Mouse (Mus musculus) forelimb bud, embryonic 11.5 days (tissue): Measurements from ENCODE around the gene Gm20388.
"Not testable (repeated sequence)": the region's sequence is repeated elsewhere in the genome, so short reads cannot be mapped to it uniquely, and the experiment has no call there.

ENCODE experiments used
- DNase-seq: peaks from one replicate; pipeline ENCODE4 v3.0.0-alpha.2; 2012; ENCODE audit warnings: low read depth, low spot score

Gm20388 gene

DNA sequence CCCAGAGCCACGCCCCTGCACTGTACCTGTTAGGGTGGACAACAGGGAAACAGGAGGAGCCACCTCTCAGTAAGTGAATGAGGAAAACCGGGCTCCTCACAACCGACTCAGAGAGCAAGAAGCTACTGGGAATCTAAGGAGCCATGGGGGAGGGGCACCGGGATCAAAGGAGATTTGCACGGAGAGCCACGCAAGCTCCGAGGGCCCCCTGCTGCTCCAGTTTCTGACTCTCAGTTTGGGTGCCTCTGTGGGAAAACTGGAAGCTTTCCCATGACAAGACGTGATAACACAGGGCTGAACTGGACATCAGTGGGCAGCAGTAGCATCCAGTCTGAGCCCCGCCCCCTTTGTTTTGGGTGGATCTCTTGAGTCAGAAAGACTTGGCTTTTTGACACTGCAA lies 1489.9 kb downstream of the Gm20388 start:
- no peak for DNase-seq

DNA sequence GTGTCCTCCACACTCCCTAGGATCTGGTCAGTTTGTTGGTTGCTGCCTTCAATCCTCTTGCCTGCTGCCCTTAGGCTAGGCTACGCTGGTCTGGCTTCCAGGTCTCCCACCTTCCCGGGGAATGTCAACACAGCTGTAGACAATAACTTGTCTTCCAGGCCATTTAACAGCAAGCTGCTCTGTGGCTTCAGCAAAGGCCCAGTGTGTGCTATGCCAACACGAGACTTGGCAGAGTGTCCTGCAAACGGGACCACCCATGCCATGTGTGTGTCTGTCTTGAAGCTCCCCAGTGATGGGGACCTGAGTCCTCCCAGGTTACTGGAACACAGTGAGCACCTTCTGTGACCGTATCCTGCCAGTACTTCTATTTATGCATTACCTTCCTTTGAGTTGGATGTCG lies 1493.2 kb downstream of the Gm20388 start:
- DNase-seq: no peak

DNA sequence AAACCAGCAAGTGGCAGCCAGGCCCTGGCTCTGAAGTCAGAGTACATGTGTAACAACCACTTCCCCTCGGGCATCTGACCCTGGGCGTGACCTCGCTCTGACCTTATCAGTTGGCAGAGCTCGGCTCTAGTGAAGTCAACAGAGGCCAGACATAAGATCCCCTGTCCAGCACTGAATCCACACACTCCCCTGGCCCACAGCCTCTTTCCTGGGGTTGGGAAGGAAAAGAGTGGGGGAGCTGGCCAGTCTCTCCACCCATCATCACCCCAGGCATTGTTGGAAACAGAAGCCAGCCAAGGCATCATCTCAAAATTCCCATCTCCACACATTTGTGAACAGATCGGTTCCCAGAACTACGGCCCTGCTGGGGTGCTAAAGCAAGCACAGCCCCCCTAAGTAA lies 1507.4 kb downstream of the Gm20388 start:
- no peak for DNase-seq

DNA sequence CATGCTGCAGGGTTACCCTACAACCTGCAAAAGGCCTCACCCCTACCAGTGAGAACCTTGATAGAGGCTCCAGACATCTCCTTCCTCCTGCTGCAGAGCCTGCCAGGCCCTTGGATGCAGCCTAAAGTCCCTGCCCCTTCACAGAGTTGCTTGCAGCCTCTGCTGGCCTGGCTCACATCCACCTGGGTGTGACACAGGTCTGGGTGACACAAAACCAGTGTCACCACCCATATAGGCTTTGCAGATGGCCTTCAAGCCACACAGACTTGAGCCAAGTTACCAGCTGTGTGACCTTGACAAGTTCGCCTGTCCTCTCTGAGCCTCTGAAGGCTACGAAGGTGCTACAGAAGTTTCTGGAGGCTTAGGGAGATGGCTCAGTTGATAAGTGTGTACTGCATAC lies 1508.9 kb downstream of the Gm20388 start:
- no peak for DNase-seq

DNA sequence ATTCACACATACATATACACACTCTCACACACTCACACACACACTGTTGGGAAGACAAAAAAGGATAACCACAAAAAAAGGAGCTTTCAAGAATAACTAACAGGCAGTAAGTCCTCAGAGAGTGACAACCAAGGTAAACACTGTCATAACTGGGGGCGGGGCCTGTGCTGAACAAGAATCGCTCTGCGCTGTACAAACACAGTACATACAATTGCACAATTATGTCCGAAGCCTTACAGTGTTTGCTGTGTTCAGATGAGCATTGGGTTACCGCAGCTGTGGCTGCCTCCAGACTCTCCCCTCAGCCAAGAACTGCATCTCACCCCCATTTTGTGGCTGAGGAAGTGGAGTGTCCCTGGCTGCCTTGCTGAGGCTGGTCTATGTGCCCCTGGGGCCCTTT lies 1510.4 kb downstream of the Gm20388 start:
- no peak for DNase-seq

DNA sequence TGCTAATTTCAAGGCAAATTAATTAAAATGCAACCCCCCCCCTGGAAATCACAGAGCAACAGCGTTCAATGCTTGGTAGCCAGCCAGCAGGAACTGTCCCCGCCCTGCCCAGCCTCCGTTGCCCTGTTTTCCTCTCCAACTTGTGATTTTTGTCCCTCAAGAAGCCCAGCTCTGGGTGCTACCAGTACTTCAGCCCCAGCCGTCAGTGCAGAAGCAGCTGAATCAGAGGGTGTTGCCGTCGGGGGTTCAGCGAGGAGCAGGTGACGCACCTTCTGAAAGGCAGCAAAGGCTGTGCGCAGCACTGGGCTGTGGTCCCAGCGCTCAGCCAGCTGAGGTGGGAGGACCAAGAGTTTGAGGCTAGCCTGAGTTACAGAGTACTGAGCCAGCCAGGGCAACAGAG lies 1513.4 kb downstream of the Gm20388 start:
- no peak for DNase-seq

DNA sequence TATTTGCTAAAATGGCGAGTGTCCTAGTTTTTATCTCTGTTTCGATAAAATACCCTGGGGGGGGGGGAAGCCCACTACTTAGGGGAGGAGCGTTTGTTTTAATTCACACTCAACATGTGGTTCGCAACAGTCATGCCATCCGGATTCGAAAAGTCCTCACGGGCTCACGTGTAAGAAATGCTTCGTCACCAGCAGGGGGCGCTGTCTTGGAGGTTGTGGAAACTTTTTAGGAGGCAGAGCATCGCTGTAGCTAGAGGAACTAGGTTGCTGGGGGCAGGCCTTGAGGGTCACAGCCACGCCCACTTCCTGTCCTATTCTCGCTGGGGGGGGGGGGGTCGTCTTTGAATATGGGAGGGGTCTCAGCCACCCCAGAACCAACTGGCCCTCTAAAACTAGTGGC lies 1514.0 kb downstream of the Gm20388 start:
- DNase-seq: no peak

DNA sequence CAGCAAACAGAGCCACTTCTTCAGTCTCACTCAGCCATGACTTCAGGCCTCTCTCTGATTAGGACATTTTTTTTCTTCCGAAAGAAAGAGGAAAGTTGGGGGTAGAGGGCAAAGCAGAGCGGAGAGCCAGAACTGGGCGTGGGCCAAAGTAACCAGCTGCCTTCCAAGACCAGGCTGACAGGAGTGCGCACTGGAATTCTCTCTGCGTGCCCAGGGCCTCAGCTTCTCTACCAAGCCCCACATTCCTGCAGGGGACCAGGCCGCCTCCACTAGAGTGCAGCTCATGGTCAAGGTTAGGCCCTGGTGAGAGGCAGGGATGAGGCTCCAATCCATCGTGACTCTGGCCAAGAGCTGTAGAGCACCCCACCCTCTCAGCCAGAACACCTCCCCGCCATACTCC lies 1520.9 kb downstream of the Gm20388 start:
- no peak for DNase-seq

DNA sequence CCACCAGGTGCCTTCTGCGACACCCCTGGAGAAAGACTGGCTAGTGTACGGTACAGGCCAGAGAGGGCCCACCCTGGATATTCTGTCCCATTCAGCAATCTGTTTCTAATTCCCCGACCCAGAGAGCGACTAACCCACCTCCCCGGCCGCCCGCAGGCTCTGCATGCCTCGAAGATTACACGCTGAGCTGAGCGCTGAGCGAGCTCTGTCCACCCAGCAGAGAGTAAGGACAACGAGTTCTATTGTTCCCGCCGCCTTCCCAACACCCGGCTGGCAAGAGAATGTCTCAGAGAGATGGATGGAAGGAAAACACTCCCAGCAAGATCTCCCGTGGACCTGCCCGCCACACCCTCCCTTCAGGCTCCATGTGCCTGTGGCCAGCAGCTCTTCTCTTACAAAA lies 1522.8 kb downstream of the Gm20388 start:
- DNase-seq: peak; percentile 49

DNA sequence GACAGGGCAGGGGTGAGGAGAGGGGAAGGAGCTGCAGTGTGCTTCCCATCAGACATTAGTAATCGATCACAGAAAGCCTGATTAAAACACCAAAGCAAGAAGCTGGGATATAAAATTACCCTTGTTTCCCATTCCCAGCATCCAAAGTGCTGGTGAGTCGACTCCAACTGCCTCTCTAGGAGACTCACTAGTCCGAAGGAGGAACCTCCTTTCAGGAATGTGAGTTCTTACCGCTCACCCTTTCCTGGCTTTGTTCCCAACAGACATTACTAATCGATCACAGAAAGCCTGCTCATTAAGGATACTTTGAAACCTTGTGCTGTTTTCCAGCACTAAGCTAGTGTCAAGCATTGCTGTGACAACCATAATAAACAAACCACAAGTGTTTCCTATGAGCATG lies 1526.0 kb downstream of the Gm20388 start:
- peak; percentile 70 for DNase-seq

DNA sequence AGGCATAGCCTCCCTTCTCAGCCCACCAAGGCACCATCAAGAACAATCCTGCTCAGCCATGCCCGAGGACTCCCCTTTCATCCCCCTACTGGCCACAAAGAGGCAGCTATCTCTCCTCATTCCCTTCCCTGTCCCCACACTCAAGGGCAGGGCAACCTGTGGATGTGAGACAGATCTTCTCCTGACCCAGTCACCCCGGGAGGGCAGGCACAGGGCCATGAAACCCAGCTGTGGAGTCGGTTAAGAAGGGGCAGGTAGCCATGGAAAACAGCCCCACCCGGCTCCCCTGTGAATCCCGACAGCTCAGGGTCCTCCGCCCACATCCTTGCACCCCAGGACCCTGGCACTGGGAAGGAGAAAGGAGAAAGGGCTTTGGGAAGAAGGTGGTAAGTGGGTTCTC lies 1526.9 kb downstream of the Gm20388 start:
- DNase-seq: no peak

DNA sequence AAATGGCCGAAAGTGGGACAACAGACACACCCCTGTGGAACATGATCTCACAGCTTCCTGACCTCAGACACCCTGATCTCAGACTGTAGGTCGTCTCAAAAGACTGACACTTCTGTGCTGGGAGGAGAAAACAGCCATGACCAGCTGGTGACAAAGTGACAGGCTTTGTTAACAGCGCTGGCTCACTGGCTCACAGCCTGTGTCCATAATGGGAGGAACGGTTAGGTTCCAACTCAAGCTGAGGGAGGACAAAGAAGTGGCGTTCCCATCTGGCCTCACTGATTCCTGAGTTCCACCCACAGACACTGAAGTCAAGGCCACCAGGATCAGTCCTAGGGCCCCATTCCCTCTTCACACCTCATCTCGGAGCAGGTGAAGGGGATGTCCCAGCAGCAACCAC lies 1527.5 kb downstream of the Gm20388 start:
- no peak for DNase-seq

DNA sequence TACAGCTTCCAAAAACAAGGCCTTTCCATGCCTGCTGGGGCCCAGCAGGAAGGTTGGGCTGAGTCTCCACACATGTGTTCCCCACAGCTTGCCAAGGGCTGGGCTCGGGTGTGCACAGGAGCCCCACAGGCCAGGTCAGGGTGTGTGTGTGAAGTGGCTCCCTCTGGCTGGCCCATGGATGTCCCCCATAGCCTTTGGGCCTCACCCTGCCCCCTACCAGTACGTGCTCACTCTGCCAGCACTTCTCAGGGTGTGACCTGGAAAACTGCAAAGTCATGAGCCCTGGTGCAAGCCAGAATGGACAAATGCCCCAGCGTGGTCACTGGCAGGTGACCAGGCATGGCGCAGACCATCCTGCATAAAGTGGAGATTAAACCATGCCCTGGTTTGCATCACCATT lies 1528.7 kb downstream of the Gm20388 start:
- DNase-seq: no peak

DNA sequence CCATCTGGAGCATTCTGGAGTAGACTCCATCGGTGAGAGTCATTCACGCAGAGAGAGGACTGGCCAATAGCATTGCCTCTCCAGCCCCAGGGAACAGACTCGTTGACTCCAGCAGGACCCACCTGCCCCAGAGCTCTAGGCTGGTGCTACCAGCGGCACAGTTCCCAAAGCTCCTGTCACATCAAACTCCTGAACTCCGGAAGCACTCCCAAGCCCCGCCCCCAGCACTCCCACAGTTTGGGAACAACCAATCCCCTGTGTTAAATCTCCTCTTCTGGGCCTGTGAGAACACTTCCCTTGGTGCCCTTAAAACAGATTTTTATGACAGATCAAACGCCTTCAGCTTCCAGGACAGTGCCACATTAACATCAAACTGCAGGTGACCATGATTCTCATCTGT lies 1532.7 kb downstream of the Gm20388 start:
- no peak for DNase-seq

DNA sequence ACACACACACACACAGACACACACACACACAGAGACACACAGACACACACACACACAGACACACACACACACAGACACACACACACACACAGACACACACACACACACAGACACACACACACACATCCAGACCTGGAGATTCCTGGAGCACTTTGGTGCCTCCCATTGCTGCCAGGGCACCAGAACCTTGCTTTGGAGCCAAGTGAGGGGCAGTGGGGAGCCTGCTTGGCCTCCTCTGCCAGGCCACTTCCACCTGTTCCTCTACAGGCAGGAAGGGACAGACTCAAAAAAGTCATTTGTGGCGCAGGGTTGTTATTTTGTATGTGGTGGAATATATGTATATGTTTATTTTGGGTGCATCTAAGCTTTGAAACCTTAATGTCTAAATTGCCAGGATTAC lies 1533.9 kb downstream of the Gm20388 start:
- DNase-seq: not testable (repeated sequence)

DNA sequence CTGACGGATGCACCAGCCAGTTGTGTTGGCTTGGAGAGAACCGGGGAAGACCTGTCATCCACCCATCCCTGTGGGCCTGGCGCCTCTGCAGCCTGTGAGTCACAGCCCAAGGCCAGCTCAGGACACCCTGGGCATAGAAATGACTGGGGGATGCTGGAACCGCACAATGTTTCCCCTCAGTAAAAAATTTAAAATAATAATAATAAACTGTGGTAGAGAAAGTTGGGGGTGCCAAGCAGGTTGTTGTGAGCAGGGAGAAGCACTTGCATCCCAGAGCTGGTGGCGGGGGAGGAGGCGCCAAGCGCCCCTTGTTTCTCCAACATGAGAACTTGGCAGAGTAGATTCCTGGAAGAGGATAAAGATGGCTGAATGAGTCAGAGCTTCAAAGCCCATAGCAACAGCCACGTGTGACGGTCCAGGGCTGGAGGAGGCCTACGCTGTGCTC lies 1534.4 kb downstream of the Gm20388 start:
- DNase-seq: no peak

DNA sequence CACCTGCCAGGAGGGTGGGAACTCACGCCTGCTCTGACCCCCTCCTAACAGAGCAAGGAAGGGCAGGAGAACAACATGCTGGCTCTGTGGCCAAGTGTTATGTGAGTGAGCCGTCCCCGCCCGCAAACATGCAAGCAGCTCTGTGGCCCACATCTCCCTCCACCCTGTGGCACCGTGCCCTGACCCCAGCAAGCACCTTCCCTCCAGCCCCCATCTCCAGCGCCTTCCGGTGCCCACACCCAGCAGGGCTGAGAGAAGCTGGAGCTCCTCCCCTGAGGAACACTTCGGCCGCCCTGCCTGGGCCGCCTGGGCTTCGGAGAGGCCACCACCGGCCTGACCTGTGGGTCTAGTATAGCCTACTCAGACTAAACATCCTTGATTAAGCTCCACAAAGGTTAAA lies 1535.5 kb downstream of the Gm20388 start:
- DNase-seq: no peak

DNA sequence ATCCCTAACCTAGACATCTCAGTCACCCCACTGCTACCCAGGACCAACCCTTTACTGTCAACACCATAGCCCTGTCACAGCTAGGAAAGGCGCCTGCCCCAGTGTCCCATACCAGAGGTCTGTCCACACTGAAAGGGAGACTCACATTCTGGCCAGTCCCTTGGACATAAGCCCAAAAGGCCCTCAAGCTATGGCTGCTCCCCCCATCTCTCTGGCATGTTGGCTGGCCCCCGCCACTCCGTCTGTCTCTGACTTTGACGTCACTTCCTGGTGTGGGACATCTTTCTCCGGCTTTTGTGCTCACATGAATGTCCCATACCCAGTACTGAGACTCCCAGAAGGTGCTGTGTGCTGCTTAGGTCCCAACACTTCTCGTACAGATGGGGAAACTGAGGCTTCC lies 1536.2 kb downstream of the Gm20388 start:
- no peak for DNase-seq

DNA sequence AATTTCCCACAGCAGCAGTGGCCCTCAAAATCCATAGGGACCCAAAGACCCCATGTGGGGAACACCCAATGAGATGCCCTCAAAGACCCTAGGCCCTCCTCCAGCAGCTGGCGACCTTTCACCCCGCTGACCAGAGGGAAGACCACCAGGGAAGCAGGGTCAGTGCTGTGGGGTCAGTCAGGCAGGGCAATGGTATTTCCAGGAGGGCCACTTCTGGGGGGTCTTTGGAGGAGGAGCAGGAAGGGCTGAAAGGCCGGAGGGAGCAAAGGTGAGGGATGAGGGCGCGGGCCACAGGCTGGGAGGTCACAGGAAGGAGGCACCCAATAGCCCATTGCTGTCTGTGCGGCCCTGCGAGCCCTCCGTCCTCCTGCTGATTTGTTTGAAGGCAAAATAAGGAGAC lies 1539.6 kb downstream of the Gm20388 start:
- DNase-seq: no peak

DNA sequence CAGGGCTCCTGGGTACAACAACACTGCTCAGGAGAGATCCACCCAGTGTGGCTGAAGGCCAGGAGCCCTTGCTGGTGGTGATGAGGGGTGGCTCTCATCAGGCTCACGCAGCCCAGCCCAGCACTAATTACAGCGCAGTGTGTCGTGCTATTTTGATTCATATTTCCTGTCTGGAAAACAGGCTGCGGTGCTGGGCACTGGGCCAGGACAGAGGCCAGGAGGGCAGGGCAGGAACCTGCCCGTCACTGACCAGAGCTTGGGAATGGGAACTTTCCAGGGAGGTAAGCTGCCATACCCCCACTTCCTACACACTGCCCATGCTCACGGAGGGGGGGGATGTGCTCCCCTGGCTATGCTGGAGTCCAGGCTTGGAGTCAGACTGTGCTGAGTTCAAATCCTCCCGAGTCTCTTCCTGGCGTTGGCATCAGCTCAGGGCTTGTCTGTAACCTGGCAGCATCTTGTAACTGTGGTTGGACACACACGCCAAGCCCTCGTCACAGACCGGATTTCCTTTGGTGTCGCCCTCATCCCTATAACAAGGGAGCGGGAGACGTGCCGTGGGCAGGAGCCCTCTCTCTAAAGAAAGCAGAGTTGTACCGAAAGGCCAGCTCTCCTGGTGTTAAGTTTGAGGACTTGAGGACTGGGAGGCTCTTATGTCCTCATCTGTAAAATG lies 1540.9 kb downstream of the Gm20388 start:
- no peak for DNase-seq

DNA sequence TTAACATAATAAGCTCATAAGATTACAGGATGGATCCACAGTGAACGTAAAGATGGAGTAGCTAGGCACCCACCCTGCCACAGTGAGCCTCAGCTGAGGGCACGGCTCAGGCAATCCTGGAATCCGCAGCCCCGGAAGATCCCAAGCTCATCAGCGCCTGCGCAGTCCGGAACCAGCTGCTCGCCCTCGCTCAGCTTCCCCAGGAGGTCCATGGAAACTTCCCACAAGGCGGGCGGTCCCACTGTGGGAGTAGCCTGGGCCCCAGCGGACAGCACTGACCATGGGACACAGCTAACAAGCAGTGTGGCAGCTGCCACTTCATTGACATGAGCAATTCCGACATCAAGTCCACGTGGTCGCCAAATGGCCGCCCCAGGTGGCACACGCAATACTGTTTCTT lies 1544.1 kb downstream of the Gm20388 start:
- DNase-seq: no peak

DNA sequence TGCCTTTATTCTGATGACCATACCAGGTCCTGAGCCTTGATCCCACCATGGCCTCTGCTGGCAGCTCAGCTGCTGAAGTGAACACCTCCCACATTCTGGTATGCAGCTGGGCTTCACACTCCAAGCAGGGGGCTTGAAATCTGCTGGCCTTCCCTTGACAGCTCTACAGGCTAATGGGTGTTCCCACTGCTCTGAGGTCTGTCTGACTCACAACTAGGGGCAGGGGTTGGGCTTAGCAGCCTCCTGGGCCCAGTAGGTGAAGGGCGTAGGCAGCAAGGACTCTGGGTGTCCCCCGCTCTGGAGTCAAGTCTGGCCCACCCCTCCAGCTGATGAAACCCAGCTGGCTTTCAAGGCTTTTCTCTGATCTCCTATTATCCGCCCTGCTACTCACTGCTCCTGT lies 1550.6 kb downstream of the Gm20388 start:
- no peak for DNase-seq

DNA sequence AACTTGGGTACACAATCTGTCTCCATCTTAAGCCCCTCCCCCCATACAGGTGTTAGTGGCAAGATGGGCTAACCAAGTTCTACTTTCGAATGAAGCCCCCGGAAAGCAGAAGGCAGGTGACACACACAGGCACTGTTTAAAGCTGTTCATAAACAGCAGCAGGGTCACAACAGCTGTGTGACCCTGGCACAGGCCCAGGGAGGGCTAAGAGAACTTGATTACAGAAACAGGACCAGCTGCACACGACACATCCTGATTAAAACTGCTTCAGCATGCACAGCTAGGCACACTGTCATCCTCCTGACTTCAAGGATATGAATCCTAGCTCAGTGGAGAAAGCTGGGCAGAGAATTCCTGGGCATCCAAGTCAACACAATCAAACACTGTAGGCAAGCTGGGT lies 1551.5 kb downstream of the Gm20388 start:
- no peak for DNase-seq
